Mouse (Mus musculus) cerebellum, postnatal 36 days (tissue): ENCODE data around the gene Ccdc191.
A peak's percentile ranks its signal among the peaks of the same experiment; 100 is the strongest.

ENCODE experiments used
- DNase-seq, 2 experiments: peaks; one replicate each; pipeline ENCODE4 v3.0.0; 2021 to 2022; ENCODE audit warnings: mixed read lengths in 2 of 2

The Ccdc191 gene

DNA sequence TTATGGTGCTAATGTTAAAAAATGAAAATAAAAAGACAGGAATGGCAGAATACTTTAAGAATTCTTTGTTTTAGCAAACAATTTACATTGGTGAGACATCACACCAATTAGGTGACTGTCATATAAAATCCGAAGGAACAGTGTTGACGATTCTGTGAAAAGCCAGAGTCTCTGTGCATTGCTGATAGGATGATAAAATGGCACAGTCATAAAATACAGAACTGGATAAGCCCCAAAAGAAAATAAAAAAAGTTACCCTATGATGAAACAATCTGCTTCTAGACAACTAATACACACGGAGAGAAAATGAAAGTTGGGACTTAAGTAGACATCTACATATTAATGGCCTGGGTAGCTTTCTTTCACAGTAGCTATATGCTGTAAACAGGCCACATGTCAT is 105.0 kb downstream of the Ccdc191 start:
- DNase-seq, result no peak

DNA sequence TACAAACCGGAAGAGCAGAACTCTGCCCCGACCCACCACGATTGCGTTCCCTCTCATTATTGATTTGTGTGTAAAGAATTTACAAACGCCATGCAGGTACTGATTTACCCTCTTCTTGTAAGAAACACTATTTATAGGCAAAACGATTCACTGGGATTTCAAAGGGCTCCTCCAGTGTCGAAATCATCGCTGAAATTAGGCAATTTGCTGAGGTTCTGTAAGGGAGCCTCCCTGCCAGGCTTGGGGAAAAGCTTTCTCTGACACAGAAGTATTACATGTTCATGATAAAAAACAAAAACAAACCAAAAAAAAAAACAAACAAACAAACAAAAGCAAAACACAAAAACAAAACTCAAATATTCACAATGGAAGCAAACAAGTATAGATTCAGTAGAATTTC is 109.5 kb downstream of the Ccdc191 start:
- no peak for DNase-seq

DNA sequence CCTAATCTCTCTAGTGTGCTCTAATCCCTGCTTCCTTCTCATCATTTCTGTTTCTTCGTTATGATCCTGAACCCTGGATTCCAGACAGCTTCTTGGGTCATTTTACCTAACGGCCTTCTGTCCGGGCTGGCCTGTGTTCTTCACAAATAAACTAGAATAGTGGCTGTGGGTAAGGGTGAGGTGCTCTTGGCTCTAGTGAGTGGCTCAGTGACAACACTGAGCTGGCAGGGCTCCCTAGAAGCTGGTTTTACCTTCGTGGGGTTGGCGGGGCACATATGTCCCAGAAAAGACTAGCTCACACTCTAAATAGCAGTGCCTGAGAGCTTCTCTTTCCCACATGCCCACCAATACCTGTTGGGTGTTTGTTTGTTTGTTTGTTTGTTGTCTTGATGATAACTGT is 109.9 kb downstream of the Ccdc191 start:
- DNase-seq, result peak; percentile 43 to 54

DNA sequence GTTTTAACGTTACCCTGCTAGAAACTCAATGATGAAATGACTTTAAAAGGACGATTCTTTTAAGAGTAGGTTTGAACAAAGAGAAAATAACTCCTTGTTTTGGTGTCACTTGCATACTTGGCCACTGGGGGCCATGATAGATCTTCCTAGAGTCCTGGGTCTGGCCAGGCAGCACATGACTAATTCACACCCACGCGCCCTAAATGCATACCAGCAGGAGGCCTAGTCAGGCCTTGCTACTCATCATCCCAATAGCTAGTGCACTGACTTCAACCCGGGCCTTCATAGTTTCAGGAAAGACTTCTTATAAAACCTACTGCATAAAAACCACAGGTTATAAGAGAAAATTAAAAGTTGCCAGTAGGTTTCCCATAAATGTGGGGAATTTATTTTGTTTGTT is 112.5 kb downstream of the Ccdc191 start:
- DNase-seq, result no peak

DNA sequence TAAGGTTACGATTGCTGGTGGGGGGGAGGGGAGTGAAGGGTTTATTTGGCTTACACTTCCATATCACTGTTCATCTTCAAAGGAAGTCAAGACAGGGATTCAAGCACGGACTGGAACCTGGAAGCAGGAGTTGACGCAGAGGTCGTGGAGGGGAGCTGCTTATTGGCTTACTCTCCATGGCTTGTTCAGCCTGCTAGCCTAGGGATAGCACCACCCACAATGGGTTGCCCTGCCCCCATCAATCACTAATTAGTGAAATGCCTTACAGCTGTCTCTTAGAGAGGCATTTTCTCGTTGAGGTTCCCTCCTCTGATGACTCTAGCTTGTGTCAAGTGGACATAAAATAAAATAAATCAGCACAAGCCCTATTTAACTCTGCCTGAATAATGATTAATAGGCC is 121.4 kb downstream of the Ccdc191 start:
- DNase-seq, result no peak
